Mouse (Mus musculus) heart, postnatal 14 days (tissue): ENCODE data around the gene Myo1d. TPM values are rescaled to one million over a fixed set of nuclear protein-coding genes. Genes with fewer than 3 reads are reported as not detected.
A peak's percentile ranks its signal among the peaks of the same experiment; 100 is the strongest.

Source experiments
- DNase-seq, 2 experiments: peaks; one replicate each; pipeline ENCODE4 v3.0.0; 2021 to 2022
- intact Hi-C: fragments of 180-260 bp; cut with DNase I; formaldehyde crosslinking; loops from one replicate; pipeline ENCODE4 v1.15.1; 2025
- total RNA-seq, 2 experiments: library from RNA; stranded (reverse); gene quantifications; 2 replicates each; pipeline ENCODE4 v1.2.3; 2021

Gene Myo1d
- total RNA-seq, 2 experiments from 2014 or later: 13.0 to 14.6 TPM

GRCm38 (mm10) chr11:80628992-80629865, 150.6 kb downstream of the Myo1d start:
- no peak for DNase-seq
- intact Hi-C loops: no loop called here

- intact Hi-C loops: no loop called here
Measured at GRCm38 (mm10) chr11:80628581-80628980, 151.2 kb downstream of the Myo1d start.

GRCm38 (mm10) chr11:80623038-80623380, 156.8 kb downstream of the Myo1d start:
- no peak for DNase-seq
- intact Hi-C loops: no loop called here

More at GRCm38 (mm10) chr11:80628581-80628980, 151.2 kb downstream of the Myo1d start:
- no peak for DNase-seq

- no peak for DNase-seq
- intact Hi-C loops: no loop called here
Measured at GRCm38 (mm10) chr11:80622233-80623037, 157.4 kb downstream of the Myo1d start.

- no peak for DNase-seq
- intact Hi-C loops: no loop called here
Measured at GRCm38 (mm10) chr11:80614949-80615725, 164.7 kb downstream of the Myo1d start.

GRCm38 (mm10) chr11:80614418-80614817, 165.4 kb downstream of the Myo1d start:
- intact Hi-C loops: no loop called here

GRCm38 (mm10) chr11:80613534-80613933, 166.3 kb downstream of the Myo1d start:
- peak; percentile 44 to 56 for DNase-seq
- intact Hi-C loops: no loop called here

More at GRCm38 (mm10) chr11:80614418-80614817, 165.4 kb downstream of the Myo1d start:
- peak in 1 of 2 experiments; percentile 26 for DNase-seq

GRCm38 (mm10) chr11:80602707-80603441, 177.0 kb downstream of the Myo1d start:
- peak in 1 of 2 experiments; percentile 9 for DNase-seq
- intact Hi-C loops: loop anchor here (5.0 kb wide), 1 partner anchor 69 kb away; no protein-coding TSS in a partner anchor

- intact Hi-C loops: loop anchor here (5.0 kb wide), 1 partner anchor 70 kb away; no protein-coding TSS in a partner anchor
- DNase-seq: peak in 1 of 2 experiments; percentile 20
Measured at GRCm38 (mm10) chr11:80602041-80602458, 177.8 kb downstream of the Myo1d start.

GRCm38 (mm10) chr11:80601040-80601864, 178.6 kb downstream of the Myo1d start:
- intact Hi-C loops: loop anchor here (5.0 kb wide), 1 partner anchor 71 kb away; no protein-coding TSS in a partner anchor
- DNase-seq: no peak

GRCm38 (mm10) chr11:80595482-80595881, 184.3 kb downstream of the Myo1d start:
- intact Hi-C loops: no loop called here

GRCm38 (mm10) chr11:80589387-80589786, 190.4 kb downstream of the Myo1d start:
- intact Hi-C loops: no loop called here
- no peak for DNase-seq

More at GRCm38 (mm10) chr11:80595482-80595881, 184.3 kb downstream of the Myo1d start:
- DNase-seq: no peak

- intact Hi-C loops: no loop called here
- DNase-seq: no peak
Measured at GRCm38 (mm10) chr11:80585761-80586160, 194.1 kb downstream of the Myo1d start.

GRCm38 (mm10) chr11:80585211-80585610, 194.6 kb downstream of the Myo1d start:
- DNase-seq: no peak
- intact Hi-C loops: no loop called here

- no peak for DNase-seq
- intact Hi-C loops: no loop called here
Measured at GRCm38 (mm10) chr11:80580494-80580893, 199.3 kb downstream of the Myo1d start.

- intact Hi-C loops: no loop called here
- DNase-seq: peak; percentile 27 to 55
Measured at GRCm38 (mm10) chr11:80577747-80578640, 201.8 kb downstream of the Myo1d start.

GRCm38 (mm10) chr11:80575794-80576193, 204.0 kb downstream of the Myo1d start:
- no peak for DNase-seq

GRCm38 (mm10) chr11:80566286-80566685, 213.5 kb downstream of the Myo1d start:
- DNase-seq: no peak
- intact Hi-C loops: no loop called here

More at GRCm38 (mm10) chr11:80575794-80576193, 204.0 kb downstream of the Myo1d start:
- intact Hi-C loops: no loop called here
